Mouse (Mus musculus) right cerebral cortex, postnatal 14 days (tissue): ENCODE measurements around the gene Renbp.

Experiments
- DNase-seq: peaks from one replicate; pipeline ENCODE4 v3.0.0; 2022

Renbp gene

GRCm38 (mm10) chrX:73930402-73931062 is at the start of gene Renbp:
Renbp (minus strand) TSS chrX:73930850.
- DNase-seq, result no peak

- no peak for DNase-seq
These were observed 47.1 kb upstream of the Renbp start for GRCm38 (mm10) chrX:73977783-73978182.

- no peak for DNase-seq
These were observed 45.6 kb upstream of the Renbp start for GRCm38 (mm10) chrX:73976283-73976682.

GRCm38 (mm10) chrX:73972774-73973173 is 42.1 kb upstream of the Renbp start:
- no peak for DNase-seq

- no peak for DNase-seq
These were observed 40.1 kb upstream of the Renbp start for GRCm38 (mm10) chrX:73970781-73971180.

GRCm38 (mm10) chrX:73969729-73970128 is 39.1 kb upstream of the Renbp start:
- DNase-seq, result no peak

- DNase-seq, result no peak
These were observed 38.5 kb upstream of the Renbp start for GRCm38 (mm10) chrX:73969167-73969566.

- DNase-seq, result peak; percentile 83
These were observed 36.8 kb upstream of the Renbp start for GRCm38 (mm10) chrX:73967177-73968075.

- DNase-seq, result peak; percentile 83
These were observed 35.9 kb upstream of the Renbp start, which contains the start of gene Hcfc1 for GRCm38 (mm10) chrX:73966248-73967176. Hcfc1 (minus strand) TSS chrX:73966357.

- peak; percentile 72 for DNase-seq
These were observed 34.7 kb upstream of the Renbp start for GRCm38 (mm10) chrX:73965307-73965706.

GRCm38 (mm10) chrX:73964363-73964762 is 33.7 kb upstream of the Renbp start:
- no peak for DNase-seq

- no peak for DNase-seq
These were observed 24.3 kb upstream of the Renbp start for GRCm38 (mm10) chrX:73954988-73955387.

GRCm38 (mm10) chrX:73952603-73953002 is 22.0 kb upstream of the Renbp start:
- no peak for DNase-seq

GRCm38 (mm10) chrX:73949341-73949740 is 18.7 kb upstream of the Renbp start:
- DNase-seq, result no peak

GRCm38 (mm10) chrX:73948647-73949046 is 18.0 kb upstream of the Renbp start:
- no peak for DNase-seq

- no peak for DNase-seq
These were observed 16.2 kb upstream of the Renbp start for GRCm38 (mm10) chrX:73946896-73947295.

GRCm38 (mm10) chrX:73942294-73942693 is 11.6 kb upstream of the Renbp start:
- no peak for DNase-seq

- DNase-seq, result no peak
These were observed 11.2 kb upstream of the Renbp start for GRCm38 (mm10) chrX:73941860-73942259.

- DNase-seq, result no peak
These were observed 1.2 kb upstream of the Renbp start for GRCm38 (mm10) chrX:73931871-73932270.

- DNase-seq, result no peak
These were observed 8.1 kb downstream of the Renbp start for GRCm38 (mm10) chrX:73922550-73922882.

- peak; percentile 87 for DNase-seq
These were observed 8.7 kb downstream of the Renbp start, which contains the start of the genes Arhgap4 and Naa10 for GRCm38 (mm10) chrX:73921823-73922549. Arhgap4 (minus strand) TSS chrX:73921870. Naa10 (minus strand) TSS chrX:73921944.

- no peak for DNase-seq
These were observed 9.3 kb downstream of the Renbp start for GRCm38 (mm10) chrX:73921285-73921822.
